Mouse (Mus musculus): ENCODE results near the gene Sik1.

Gene Sik1

GRCm38 (mm10) chr17:31806025-31806424, 49.6 kb downstream of the Sik1 start:
- DNase-seq: no peak

- DNase-seq: no peak
Observed at GRCm38 (mm10) chr17:31805585-31805984, 50.0 kb downstream of the Sik1 start.

- no peak for DNase-seq
Observed at GRCm38 (mm10) chr17:31802272-31803017, 53.2 kb downstream of the Sik1 start.

- DNase-seq: no peak
Observed at GRCm38 (mm10) chr17:31800852-31801363, 54.7 kb downstream of the Sik1 start.

GRCm38 (mm10) chr17:31795893-31796292, 59.7 kb downstream of the Sik1 start:
- peak; percentile 93 for DNase-seq

All from heart, adult 11 months (tissue).